Mouse (Mus musculus) forebrain, embryonic 11.5 days (tissue): ENCODE data around the gene Clic4. TPM values are rescaled to one million over a fixed set of nuclear protein-coding genes. Genes with fewer than 3 reads are reported as not detected.

Experiments
- ATAC-seq: fragments of 200-750 bp; cut with Nextera tagmentation; replicated peaks from 2 replicates; pipeline ENCODE4 v1.8.0; 2017; ENCODE audit warnings: moderate TSS enrichment; ENCODE audit not compliant: low FRiP score
- DNase-seq: peaks from one replicate; pipeline ENCODE4 v3.0.0-alpha.2; 2017; ENCODE audit warnings: low spot score
- H3K27ac ChIP-seq: fragments of 300-500 bp; sonication (generic); 2 replicates; pipeline ENCODE4 v1.5.1; 2014; ENCODE audit warnings: low read depth, low read length
- H3K27me3 ChIP-seq: fragments of 300-500 bp; sonication (generic); 2 replicates; pipeline ENCODE4 v1.6.1; 2014; ENCODE audit warnings: mild to moderate bottlenecking, low read length, mixed read lengths; ENCODE audit not compliant: control insufficient read depth, insufficient read depth
- H3K36me3 ChIP-seq: fragments of 300-500 bp; sonication (generic); 2 replicates; pipeline ENCODE4 v1.6.1; 2014; ENCODE audit warnings: mild to moderate bottlenecking, low read length, moderate library complexity, mixed read lengths; ENCODE audit not compliant: control insufficient read depth, insufficient read depth
- H3K4me1 ChIP-seq: fragments of 300-500 bp; sonication (generic); replicated peaks from 2 replicates; pipeline ENCODE4 v1.6.1; 2014; ENCODE audit warnings: low read length, mixed read lengths; ENCODE audit not compliant: control insufficient read depth, insufficient read depth
- H3K4me2 ChIP-seq: fragments of 300-500 bp; sonication (generic); 2 replicates; pipeline ENCODE4 v1.6.1; 2014; ENCODE audit warnings: low read depth, mild to moderate bottlenecking, low read length, moderate library complexity, mixed read lengths; ENCODE audit not compliant: severe bottlenecking
- H3K4me3 ChIP-seq: fragments of 300-500 bp; sonication (generic); 2 replicates; pipeline ENCODE4 v1.5.1; 2014; ENCODE audit warnings: low read depth, low read length
- H3K9ac ChIP-seq: fragments of 300-500 bp; sonication (generic); 2 replicates; pipeline ENCODE4 v1.6.1; 2014; ENCODE audit warnings: low read length
- H3K9me3 ChIP-seq: fragments of 300-500 bp; sonication (generic); 2 replicates; pipeline ENCODE4 v1.6.1; 2016; ENCODE audit warnings: low read length, mixed read lengths; ENCODE audit not compliant: control insufficient read depth
- WGBS: fragments of 180-500 bp; shearing (Covaris S2); extraction: QIAGEN DNeasy Blood & Tissue Kit; methylation state at CpG from one replicate; pipeline ENCODE4 v1.1.7; 2014; 5-methylcytosine and 5-hydroxymethylcytosine counted together
- polyA plus RNA-seq: library from polyadenylated mRNA; unstranded; fragments of >200 nt; fragmentation: Nextera tagmentation; extraction: Ambion mirVana; gene quantifications from 2 replicates; pipeline ENCODE4 v1.2.1, GENCODE M21; 2014

Clic4 gene
- polyA plus RNA-seq, 1 experiment from 2014 or later = 194 TPM

DNA sequence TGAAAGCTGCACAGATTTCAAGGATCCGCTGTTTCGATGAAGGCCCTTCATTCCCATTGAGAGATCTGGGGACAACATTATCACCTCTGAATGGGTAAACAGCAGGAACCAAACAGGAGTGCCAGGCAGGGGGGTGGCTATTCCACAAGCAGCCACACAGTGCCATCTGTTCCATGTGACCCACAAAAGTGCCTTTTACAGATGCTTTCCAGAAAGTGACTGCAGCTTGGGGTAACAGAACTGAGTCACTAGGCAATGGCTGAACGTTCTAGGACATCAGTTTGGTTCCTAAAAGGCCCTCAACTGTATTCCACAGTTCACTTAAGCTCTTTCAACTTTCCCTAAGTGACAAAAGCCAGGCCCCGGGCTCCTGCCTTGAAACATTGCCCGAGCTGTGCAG lies 42.0 kb downstream of the Clic4 start:
- Histone ChIP-seq H3K4me2 (no peak overlapping the region), H3K9me3 (no peaks in the 10 kb centered on the region), H3K4me3 (no peak overlapping the region), H3K27me3 (no peaks in the 10 kb centered on the region), H3K9ac (no peak overlapping the region), H3K36me3 (no peaks in the 10 kb centered on the region; the same call in 1 of the 2 replicates), H3K4me1 (no peaks in the 10 kb centered on the region; the same call in 1 of the 2 replicates), H3K27ac (no peak overlapping the region)
- 84% methylated on average over 5 of the region's 5 CpGs for WGBS
- ATAC-seq (no peak), DNase-seq (no peak)

DNA sequence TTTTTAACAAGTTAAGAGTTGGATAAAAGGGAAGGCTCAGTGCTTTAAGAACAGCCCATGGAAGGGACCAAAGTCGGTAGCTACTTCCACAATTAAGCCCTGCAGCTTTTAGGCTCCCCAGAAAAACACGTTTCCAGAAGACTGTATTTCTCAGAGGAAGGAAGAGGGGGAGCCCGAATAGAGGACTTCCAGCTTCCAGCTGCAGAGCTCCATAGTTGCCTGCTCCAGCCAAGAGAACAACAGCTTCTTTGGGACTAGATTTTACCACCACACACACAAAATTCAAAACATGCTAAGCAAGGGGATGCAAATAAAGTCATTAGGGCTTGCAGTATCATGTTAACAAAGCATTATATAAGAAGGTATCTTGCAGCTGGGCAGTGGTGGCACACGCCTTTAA lies 42.7 kb downstream of the Clic4 start:
- H3K4me2 ChIP-seq = no peak overlapping the region
- no peaks in the 10 kb centered on the region; the same call in 1 of the 2 replicates for H3K4me1 ChIP-seq
- H3K9ac ChIP-seq = no peak overlapping the region
- no peak overlapping the region for H3K4me3 ChIP-seq
- H3K27me3 ChIP-seq = no peaks in the 10 kb centered on the region
- no peaks in the 10 kb centered on the region for H3K9me3 ChIP-seq
- ATAC-seq = no peak
- no peaks in the 10 kb centered on the region; the same call in 1 of the 2 replicates for H3K36me3 ChIP-seq
- H3K27ac ChIP-seq = no peak overlapping the region
- DNase-seq = no peak
- whole genome bisulfite sequencing = 82% methylated on average over 4 of the region's 4 CpGs

DNA sequence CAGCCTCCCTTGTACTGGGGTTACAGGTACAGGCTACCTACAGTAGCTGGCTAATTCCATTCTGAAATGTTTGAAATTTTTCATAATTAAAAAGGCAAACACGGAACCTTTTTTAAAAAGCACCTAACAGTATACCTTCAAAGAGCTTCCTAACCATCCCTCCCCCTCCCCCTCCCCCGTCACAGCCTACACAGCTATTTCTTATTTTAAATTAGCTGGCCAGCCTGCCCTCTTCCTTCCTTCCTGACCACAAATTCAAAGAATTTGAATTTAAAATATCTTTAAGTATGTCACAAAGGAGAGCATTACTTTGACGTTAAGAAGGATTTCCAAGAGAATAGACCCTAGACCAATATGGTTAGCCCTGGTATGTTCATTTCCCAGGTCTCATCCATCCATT lies 44.5 kb downstream of the Clic4 start:
- Histone ChIP-seq H3K9me3 (no peaks in the 10 kb centered on the region), H3K4me3 (no peak overlapping the region), H3K36me3 (no peaks in the 10 kb centered on the region; the same call in 1 of the 2 replicates), H3K27me3 (no peaks in the 10 kb centered on the region), H3K9ac (no peak overlapping the region), H3K4me1 (no peaks in the 10 kb centered on the region; the same call in 1 of the 2 replicates), H3K4me2 (no peak overlapping the region), H3K27ac (no peak overlapping the region)
- WGBS = 88% methylated on average over 3 of the region's 3 CpGs
- ATAC-seq (no peak), DNase-seq (no peak)

DNA sequence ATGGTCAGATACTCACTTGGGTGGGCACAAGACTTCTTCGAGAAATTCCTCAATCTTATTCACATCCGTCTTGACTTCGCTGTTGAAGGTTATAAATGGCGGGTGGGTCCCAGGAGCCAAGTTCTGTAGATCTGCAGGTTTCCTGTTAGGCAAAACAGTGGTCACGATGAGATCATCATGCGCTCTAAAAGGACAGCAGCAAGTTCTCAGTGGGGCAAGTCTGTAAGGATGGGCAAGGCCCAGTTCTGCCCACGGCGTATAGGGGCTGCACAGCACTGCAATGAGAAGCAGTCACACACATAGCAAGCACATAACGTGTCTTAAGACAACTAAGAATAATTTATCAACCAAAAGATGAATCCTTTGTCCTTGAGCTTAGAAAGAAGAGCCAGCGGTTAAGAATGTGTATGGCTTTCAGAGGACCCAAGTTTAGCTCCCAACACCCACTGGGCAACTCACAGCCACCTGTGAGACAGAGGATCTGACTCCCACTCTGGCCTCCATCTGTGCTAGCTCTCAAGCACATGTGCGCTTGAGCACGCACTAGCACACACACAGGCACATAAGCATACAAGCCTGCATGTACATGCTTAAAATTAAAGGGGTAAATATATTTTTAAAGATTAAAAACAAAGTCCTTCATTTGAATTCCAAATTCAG lies 46.5 kb downstream of the Clic4 start:
- no peaks in the 10 kb centered on the region for H3K27me3 ChIP-seq
- no peak overlapping the region for H3K4me3 ChIP-seq
- H3K4me2 ChIP-seq = no peak overlapping the region
- no peak for ATAC-seq
- no peak for DNase-seq
- no peak overlapping the region for H3K9ac ChIP-seq
- WGBS = 93% methylated on average over 12 of the region's 12 CpGs
- H3K27ac ChIP-seq = no peak overlapping the region
- no peaks in the 10 kb centered on the region for H3K9me3 ChIP-seq
- no peaks in the 10 kb centered on the region; the same call in 1 of the 2 replicates for H3K36me3 ChIP-seq
- H3K4me1 ChIP-seq = no peaks in the 10 kb centered on the region

DNA sequence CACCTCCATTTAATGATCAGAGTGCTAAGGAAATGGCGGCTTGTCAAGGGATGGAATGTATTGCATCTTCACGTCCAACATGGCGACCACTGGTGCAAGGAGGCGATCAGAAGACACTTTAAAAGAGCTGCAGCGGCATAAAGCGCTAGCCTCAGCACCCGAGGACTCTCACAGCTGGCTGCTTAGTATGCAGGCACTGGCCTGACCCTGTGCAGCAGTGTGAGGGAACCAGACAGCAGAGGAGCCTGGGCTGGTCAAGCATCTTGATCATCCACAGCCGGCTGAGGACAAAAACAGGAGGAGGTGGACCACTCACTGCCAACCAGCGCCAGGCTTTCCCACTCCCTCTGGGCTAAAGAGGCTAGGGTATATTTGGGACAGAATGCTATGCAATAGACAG lies 48.8 kb downstream of the Clic4 start:
- no peak for ATAC-seq
- Histone ChIP-seq H3K27me3 (no peaks in the 10 kb centered on the region), H3K9me3 (no peaks in the 10 kb centered on the region), H3K4me3 (no peak overlapping the region), H3K9ac (no peak overlapping the region), H3K4me1 (no peaks in the 10 kb centered on the region), H3K4me2 (no peak overlapping the region), H3K36me3 (no peaks in the 10 kb centered on the region; the same call in 1 of the 2 replicates), H3K27ac (no peak overlapping the region)
- WGBS = 94% methylated on average over 9 of the region's 9 CpGs
- no peak for DNase-seq

DNA sequence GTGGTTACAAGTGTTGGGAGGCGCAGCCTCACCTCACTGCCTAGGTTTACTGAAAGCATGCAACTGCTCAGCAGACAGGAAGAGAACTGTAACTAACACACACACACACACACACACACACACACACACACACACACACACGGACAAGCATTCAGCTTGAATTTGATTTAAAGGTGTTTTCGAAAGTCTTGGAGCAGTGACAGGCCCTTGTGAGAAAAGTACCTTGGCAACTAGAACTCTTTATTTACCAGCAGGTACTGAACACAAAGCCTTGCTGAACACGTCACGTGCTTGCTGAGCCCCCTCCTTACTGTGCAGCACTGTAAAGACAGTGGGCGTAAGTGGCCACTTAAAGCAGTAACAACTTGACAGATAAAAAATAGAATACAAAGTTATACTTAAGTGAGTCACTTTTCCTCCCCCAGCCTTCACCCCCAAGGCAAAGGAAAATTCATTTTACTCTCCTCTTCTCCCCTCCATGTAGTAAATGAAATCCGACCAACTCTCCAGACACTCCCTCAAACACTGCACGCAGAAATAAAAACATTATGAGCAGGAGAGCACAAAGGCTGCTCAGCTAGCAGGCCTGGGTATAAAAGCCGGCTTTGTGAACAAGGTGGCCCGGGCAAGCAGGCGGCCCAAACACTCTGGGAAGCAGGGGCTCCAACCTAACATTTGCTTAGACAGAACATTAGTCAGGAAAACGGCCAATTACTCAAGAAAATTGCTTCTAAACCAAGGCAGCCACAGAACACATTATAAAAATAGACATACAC lies 50.8 kb downstream of the Clic4 start:
- H3K9ac ChIP-seq = no peak overlapping the region
- 91% methylated on average over 12 of the region's 12 CpGs for WGBS

DNA sequence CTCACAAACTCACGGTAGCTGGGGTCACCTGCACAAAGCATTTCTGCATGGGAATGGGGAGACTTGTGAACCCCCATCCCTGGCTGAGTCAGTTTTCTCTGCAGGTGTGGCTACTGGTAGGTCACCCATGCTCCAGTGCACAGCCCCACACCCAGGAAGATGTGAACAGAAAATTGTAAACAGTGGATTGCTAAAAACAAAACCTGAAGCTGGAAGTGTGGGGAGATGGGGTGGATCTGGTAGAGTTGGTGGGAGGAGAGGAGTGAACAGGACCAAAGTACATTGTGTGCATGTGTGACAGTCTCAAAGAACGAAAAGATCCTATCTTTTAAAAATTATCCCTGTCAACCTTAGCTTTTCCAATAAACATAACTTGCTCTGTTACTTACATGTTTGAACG lies 52.0 kb downstream of the Clic4 start:
- Histone ChIP-seq H3K9ac (no peak overlapping the region), H3K27ac (no peak overlapping the region), H3K27me3 (no peaks in the 10 kb centered on the region), H3K9me3 (no peaks in the 10 kb centered on the region), H3K4me1 (no peaks in the 10 kb centered on the region), H3K4me2 (no peak overlapping the region), H3K36me3 (peaks cover 6% of the 10 kb centered on the region; the same call in 1 of the 2 replicates), H3K4me3 (no peak overlapping the region)
- 90% methylated on average over 3 of the region's 3 CpGs for WGBS
- DNase-seq (no peak), ATAC-seq (no peak)

More for the DNA sequence above, 50.8 kb downstream of the Clic4 start:
- H3K9me3 ChIP-seq = no peaks in the 10 kb centered on the region
- H3K4me1 ChIP-seq = no peaks in the 10 kb centered on the region
- no peak overlapping the region for H3K4me3 ChIP-seq
- DNase-seq = no peak
- H3K36me3 ChIP-seq = peaks cover 6% of the 10 kb centered on the region; the same call in 1 of the 2 replicates
- H3K27me3 ChIP-seq = no peaks in the 10 kb centered on the region
- no peak overlapping the region for H3K4me2 ChIP-seq
- H3K27ac ChIP-seq = no peak overlapping the region
- no peak for ATAC-seq

DNA sequence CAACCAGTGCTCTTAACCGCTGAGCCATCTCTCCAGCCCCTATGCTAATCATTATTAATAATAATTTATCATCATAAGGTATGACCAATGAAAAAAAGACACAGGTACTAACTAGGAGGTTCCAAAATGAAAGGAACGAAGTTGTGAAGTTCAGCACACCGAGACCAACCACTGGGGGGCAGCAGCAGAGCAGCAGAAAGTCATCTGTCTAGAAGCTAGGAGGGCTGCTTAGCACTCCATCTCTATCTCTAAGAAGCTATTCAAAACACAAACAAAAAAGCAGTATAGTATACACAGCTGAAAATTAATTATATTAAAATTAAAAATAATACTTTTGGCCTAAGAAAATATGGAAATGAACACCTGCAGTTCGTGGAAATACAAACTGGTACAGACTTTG lies 53.0 kb downstream of the Clic4 start:
- ATAC-seq = no peak

More for the DNA sequence above, 53.0 kb downstream of the Clic4 start:
- H3K9ac ChIP-seq = no peak overlapping the region
- DNase-seq = peak; percentile 77
- H3K4me1 ChIP-seq = no peaks in the 10 kb centered on the region
- H3K27me3 ChIP-seq = no peaks in the 10 kb centered on the region
- H3K9me3 ChIP-seq = no peaks in the 10 kb centered on the region
- H3K4me3 ChIP-seq = no peak overlapping the region
- peaks cover 6% of the 10 kb centered on the region; the same call in 1 of the 2 replicates for H3K36me3 ChIP-seq
- H3K4me2 ChIP-seq = no peak overlapping the region
- WGBS = 59% methylated on average over 4 of the region's 4 CpGs
- H3K27ac ChIP-seq = no peak overlapping the region
